Comparison of ENCODE assay signal across 8 mouse cellular contexts in genomic region chr10:127667269-127668092, GRCm38 (mm10). TPM values are rescaled to one million over a fixed set of nuclear protein-coding genes. Genes with fewer than 3 reads are reported as not detected.
DNase-seq lines count a peak whose midpoint lies in the region; ATAC-seq and TF ChIP-seq lines count a peak whose summit lies in the region.

No protein-coding gene starts in this region.

- H3K9ac ChIP-seq in MEL (ENCODE audit: control insufficient read depth, low read depth, low read length, poor library complexity, severe bottlenecking): peak overlapping the region; percentile 91
- peak overlapping the region; percentile 50; the same call in 1 of the 2 replicates for H3K9ac ChIP-seq in hindbrain, embryonic 11.5 days (ENCODE audit: low read depth, low read length)

- peak; percentile 90 for DNase-seq in MEL (ENCODE audit: low read depth, low spot score)
- peak; percentile 69 for DNase-seq in cerebellum, adult 8-10 months
- peak; percentile 78 to 81 for DNase-seq in frontal cortex, postnatal 10 days (ENCODE audit: low spot score in 2 of 2)
- DNase-seq in hindbrain, embryonic 11.5 days (ENCODE audit: low spot score): peak; percentile 76
- DNase-seq in layer of hippocampus, postnatal 14 days (ENCODE audit: low spot score in 2 of 2): peak; percentile 64 to 65
- DNase-seq in lung, postnatal 4 days: peak; percentile 92 to 96
- peak; percentile 77 for DNase-seq in right cerebral cortex, adult 18-20 months
- peak; percentile 64 for DNase-seq in urinary bladder, adult 2 months (ENCODE audit: low spot score)

- peaks cover 22% of the 10 kb centered on the region for H3K79me2 ChIP-seq in MEL (ENCODE audit: control insufficient read depth, insufficient read depth, low read length, poor library complexity)

- H3K36me3 ChIP-seq in MEL (ENCODE audit: control insufficient read depth in 1 of 2, insufficient read depth in 2 of 2, low read length in 2 of 2): peaks cover 0 to 36% of the 10 kb centered on the region in 2 experiments; a peak in 2 of 4 replicates
- H3K36me3 ChIP-seq in hindbrain, embryonic 11.5 days (ENCODE audit: control insufficient read depth, insufficient read depth, low read length): no peaks in the 10 kb centered on the region

- H3K27ac ChIP-seq in MEL (ENCODE audit: control insufficient read depth, low read depth, low read length): peak overlapping the region; percentile 98
- H3K27ac ChIP-seq in hindbrain, embryonic 11.5 days (ENCODE audit: low read depth, low read length): peak overlapping the region; percentile 71

- TF ChIP-seq POLR2A in MEL (IDR thresholded peaks at IDR 0.05; ENCODE audit: control insufficient read depth in 1 of 2, insufficient read depth in 1 of 2, low read depth in 1 of 2, low read length in 2 of 2, poor library complexity in 1 of 2): peak; percentile 37 to 39; a peak in 1 of 4 replicates

- TF ChIP-seq EP300 in MEL (IDR thresholded peaks at IDR 0.05; ENCODE audit: low read depth in 1 of 2, low read length in 2 of 2): peak; percentile 34 to 50; a peak in 2 of 4 replicates

- peak; percentile 52; the same call in 1 of the 2 replicates for ATAC-seq in hindbrain, embryonic 11.5 days (ENCODE audit: low FRiP score)

- H3K27me3 ChIP-seq in MEL (ENCODE audit: control insufficient read depth in 1 of 2, insufficient read depth in 2 of 2, low read length in 2 of 2): no peaks in the 10 kb centered on the region
- peaks cover 56% of the 10 kb centered on the region for H3K27me3 ChIP-seq in hindbrain, embryonic 11.5 days (ENCODE audit: control insufficient read depth, insufficient read depth, low read length)

- TF ChIP-seq RAD21 in MEL (IDR thresholded peaks at IDR 0.05; ENCODE audit: low read depth, low read length): no peak

- H3K9me3 ChIP-seq in MEL (replicated peaks; ENCODE audit: insufficient read depth, low read length): no peaks in the 10 kb centered on the region
- no peaks in the 10 kb centered on the region for H3K9me3 ChIP-seq in hindbrain, embryonic 11.5 days (ENCODE audit: control insufficient read depth, low read length)

- H3K4me1 ChIP-seq in MEL (ENCODE audit: control insufficient read depth in 1 of 2, insufficient read depth in 2 of 2, low read length in 2 of 2): peaks cover 6 to 47% of the 10 kb centered on the region in 2 experiments
- peaks cover 12% of the 10 kb centered on the region for H3K4me1 ChIP-seq in hindbrain, embryonic 11.5 days (replicated peaks; ENCODE audit: control insufficient read depth, insufficient read depth, low read length)

- TF ChIP-seq CTCF in MEL (IDR thresholded peaks at IDR 0.05 in 2 of 3, conservative IDR thresholded peaks at IDR 0.05 in 1 of 3; ENCODE audit: control insufficient read depth in 1 of 3, insufficient read depth in 1 of 3, low read depth in 2 of 3, low read length in 3 of 3, poor library complexity in 1 of 3, severe bottlenecking in 1 of 3): no peak

- H3K4me2 ChIP-seq in hindbrain, embryonic 11.5 days (replicated peaks; ENCODE audit: low read depth, low read length): peak overlapping the region; percentile 96

- H3K4me3 ChIP-seq in MEL (ENCODE audit: control insufficient read depth in 1 of 2, insufficient read depth in 1 of 2, low read depth in 2 of 2, low read length in 2 of 2): peak overlapping the region; percentile 72 to 94
- H3K4me3 ChIP-seq in hindbrain, embryonic 11.5 days (ENCODE audit: low read depth, low read length): peak overlapping the region; percentile 60

- WGBS in hindbrain, embryonic 11.5 days: 2% methylated on average over 35 of the region's 35 CpGs

TF ChIP-seq in MEL, 35 proteins besides CTCF, POLR2A, EP300 and RAD21 (continues in another document):
- TF ChIP-seq MAX (IDR thresholded peaks at IDR 0.05; ENCODE audit: low read length) (peak; percentile 37), NELFE (IDR thresholded peaks at IDR 0.05; ENCODE audit: low read depth, low read length) (peak; percentile 48), MYB (IDR thresholded peaks at IDR 0.05; ENCODE audit: low read depth, low read length) (no peak), POLR2AphosphoS2 (IDR thresholded peaks at IDR 0.05; ENCODE audit: low read length) (no peak; the same call in 1 of the 2 replicates), CHD2 (IDR thresholded peaks at IDR 0.05; ENCODE audit: low read length) (no peak), MYC (IDR thresholded peaks at IDR 0.05; ENCODE audit: low read depth, low read length) (0 out of 2 replicates have a peak, but pooled peaks have one; percentile 44), ZNF384 (IDR thresholded peaks at IDR 0.05; ENCODE audit: low read depth, low read length) (no peak), ELF1 (IDR thresholded peaks at IDR 0.05; ENCODE audit: low read depth, low read length) (no peak), ETS1 (IDR thresholded peaks at IDR 0.05; ENCODE audit: low read depth, low read length) (no peak; the same call in 1 of the 2 replicates), MAFK (IDR thresholded peaks at IDR 0.05; ENCODE audit: borderline replicate concordance, low read depth, low read length) (no peak), TBP (IDR thresholded peaks at IDR 0.05; ENCODE audit: low read depth, low read length) (peak; percentile 56; the same call in 1 of the 2 replicates), MEF2A (IDR thresholded peaks at IDR 0.05; ENCODE audit: extremely low read depth, insufficient replicate concordance, low read depth, low read length, poor library complexity, severe bottlenecking) (no peak), KAT2A (conservative IDR thresholded peaks at IDR 0.05; ENCODE audit: low read depth, low read length) (no peak), MXI1 (IDR thresholded peaks at IDR 0.05; ENCODE audit: low read depth, low read length) (no peak; the same call in none of the 2 replicates), SIN3A (IDR thresholded peaks at IDR 0.05; ENCODE audit: low read length) (peak; percentile 64), SMC3 (IDR thresholded peaks at IDR 0.05; ENCODE audit: low read depth, low read length) (no peak), USF1 (IDR thresholded peaks at IDR 0.05; ENCODE audit: low read depth, low read length) (no peak), NRF1 (IDR thresholded peaks at IDR 0.05; ENCODE audit: insufficient read depth, low read depth, low read length, poor library complexity, severe bottlenecking) (no peak), JUND (IDR thresholded peaks at IDR 0.05; ENCODE audit: low read depth, low read length) (no peak), UBTF (IDR thresholded peaks at IDR 0.05; ENCODE audit: borderline replicate concordance, insufficient read depth, low read depth, low read length) (no peak), POLR2AphosphoS5 (IDR thresholded peaks at IDR 0.05; ENCODE audit: borderline replicate concordance, low read depth, low read length) (no peak), GABPA (IDR thresholded peaks at IDR 0.05; ENCODE audit: low read depth, low read length) (no peak), E2F4 (IDR thresholded peaks at IDR 0.05; ENCODE audit: borderline replicate concordance, low read depth, low read length) (no peak), ZKSCAN1 (IDR thresholded peaks at IDR 0.05; ENCODE audit: low read depth, low read length) (no peak), RCOR1 (IDR thresholded peaks at IDR 0.05; ENCODE audit: low read depth, low read length) (no peak), TAL1 (IDR thresholded peaks at IDR 0.05; ENCODE audit: low read length) (no peak), GATA1 (IDR thresholded peaks at IDR 0.05; ENCODE audit: low read depth, low read length) (no peak), CHD1 (IDR thresholded peaks at IDR 0.05; ENCODE audit: low read depth, low read length) (0 out of 2 replicates have a peak, but pooled peaks have one; percentile 65)

RNA-seq across cellular contexts. Expression of gene Nemp1, which starts 0.8 kb away (rescaled TPM):
- 11.8 and 12.1 TPM in 2 replicates for total RNA-seq in MEL (2012; rRNA removed)
- 10 to 100 TPM in 1 of 2 experiments, not detected in 1; 13.9 TPM for polyA plus RNA-seq in MEL (2012; ENCODE audit: insufficient read depth in 1 of 2, insufficient read length in 2 of 2, low read depth in 1 of 2, low replicate concordance in 2 of 2, missing spikeins in 1 of 2)
- 8.6 and 9.3 TPM in 2 replicates for polyA plus RNA-seq in hindbrain, embryonic 11.5 days (2014; fragmentation: Nextera tagmentation; extraction: Ambion mirVana)
- total RNA-seq in layer of hippocampus, postnatal 14 days (2021): 1 to 10 TPM; 3.5 to 5.7 TPM
- polyA plus RNA-seq in urinary bladder, adult 2 months (2012; rRNA removed): 8.3 and 9.1 TPM in 2 replicates

RNA-seq across cellular contexts. Expression of gene Nab2, which starts 0.9 kb away (rescaled TPM):
- 29.1 and 36.1 TPM in 2 replicates for total RNA-seq in MEL (2012; rRNA removed)
- 10 to 100 TPM in 1 of 2 experiments, not detected in 1; 37.1 TPM for polyA plus RNA-seq in MEL (2012; ENCODE audit: insufficient read depth in 1 of 2, insufficient read length in 2 of 2, low read depth in 1 of 2, low replicate concordance in 2 of 2, missing spikeins in 1 of 2)
- polyA plus RNA-seq in hindbrain, embryonic 11.5 days (2014; fragmentation: Nextera tagmentation; extraction: Ambion mirVana): 4.3 and 4.9 TPM in 2 replicates
- total RNA-seq in layer of hippocampus, postnatal 14 days (2021): 10 to 100 TPM; 33.3 to 36.9 TPM
- 27.5 and 29.1 TPM in 2 replicates for polyA plus RNA-seq in urinary bladder, adult 2 months (2012; rRNA removed)

RNA-seq across cellular contexts. Expression of gene Stat6, which starts 24.7 kb away (rescaled TPM):
- 31.1 and 34.9 TPM in 2 replicates for total RNA-seq in MEL (2012; rRNA removed)
- 10 to 100 TPM in 1 of 2 experiments, not detected in 1; 50.2 TPM for polyA plus RNA-seq in MEL (2012; ENCODE audit: insufficient read depth in 1 of 2, insufficient read length in 2 of 2, low read depth in 1 of 2, low replicate concordance in 2 of 2, missing spikeins in 1 of 2)
- 6.0 and 6.9 TPM in 2 replicates for polyA plus RNA-seq in hindbrain, embryonic 11.5 days (2014; fragmentation: Nextera tagmentation; extraction: Ambion mirVana)
- total RNA-seq in layer of hippocampus, postnatal 14 days (2021): 1 to 10 TPM; 6.1 to 6.2 TPM
- 78.1 and 88.7 TPM in 2 replicates for polyA plus RNA-seq in urinary bladder, adult 2 months (2012; rRNA removed)

RNA-seq across cellular contexts. Expression of gene Myo1a, which starts 37.5 kb away (rescaled TPM):
- total RNA-seq in MEL (2012; rRNA removed): 0.08 TPM in 1 of 2 replicates, not detected in the other
- under 1 TPM in 1 of 2 experiments, not detected in 1; 0.33 TPM for polyA plus RNA-seq in MEL (2012; ENCODE audit: insufficient read depth in 1 of 2, insufficient read length in 2 of 2, low read depth in 1 of 2, low replicate concordance in 2 of 2, missing spikeins in 1 of 2)
- polyA plus RNA-seq in hindbrain, embryonic 11.5 days (2014; fragmentation: Nextera tagmentation; extraction: Ambion mirVana): 0.45 and 0.57 TPM in 2 replicates
- under 1 TPM; 0.48 to 0.76 TPM for total RNA-seq in layer of hippocampus, postnatal 14 days (2021)
- 0.22 and 0.39 TPM in 2 replicates for polyA plus RNA-seq in urinary bladder, adult 2 months (2012; rRNA removed)

RNA-seq across cellular contexts. Expression of gene Lrp1, which starts 46.5 kb away (rescaled TPM):
- total RNA-seq in MEL (2012; rRNA removed): 0.33 and 0.42 TPM in 2 replicates
- polyA plus RNA-seq in MEL (2012; ENCODE audit: insufficient read depth in 1 of 2, insufficient read length in 2 of 2, low read depth in 1 of 2, low replicate concordance in 2 of 2, missing spikeins in 1 of 2): under 1 TPM in 1 of 2 experiments, not detected in 1; 0.39 TPM
- polyA plus RNA-seq in hindbrain, embryonic 11.5 days (2014; fragmentation: Nextera tagmentation; extraction: Ambion mirVana): 66.3 and 67.1 TPM in 2 replicates
- 100 to 1,000 TPM; 287 to 301 TPM for total RNA-seq in layer of hippocampus, postnatal 14 days (2021)
- 242 and 366 TPM in 2 replicates for polyA plus RNA-seq in urinary bladder, adult 2 months (2012; rRNA removed)

Comparison
In these comparisons a context has a peak if more than half of its experiments do, and no peak if none do; other contexts are left out.
1. Peak in every context shown above with its lines: DNase-seq, ATAC-seq, H3K4me3 ChIP-seq and H3K27ac ChIP-seq.